Mouse (Mus musculus): ENCODE measurements at regions not wholly inside any gene's neighbourhood (a gene's known extent, or its start where the extent isn't known, plus 50 kb on each side); places are given as distances from the start of the nearest gene placed in this dataset.

DNA sequence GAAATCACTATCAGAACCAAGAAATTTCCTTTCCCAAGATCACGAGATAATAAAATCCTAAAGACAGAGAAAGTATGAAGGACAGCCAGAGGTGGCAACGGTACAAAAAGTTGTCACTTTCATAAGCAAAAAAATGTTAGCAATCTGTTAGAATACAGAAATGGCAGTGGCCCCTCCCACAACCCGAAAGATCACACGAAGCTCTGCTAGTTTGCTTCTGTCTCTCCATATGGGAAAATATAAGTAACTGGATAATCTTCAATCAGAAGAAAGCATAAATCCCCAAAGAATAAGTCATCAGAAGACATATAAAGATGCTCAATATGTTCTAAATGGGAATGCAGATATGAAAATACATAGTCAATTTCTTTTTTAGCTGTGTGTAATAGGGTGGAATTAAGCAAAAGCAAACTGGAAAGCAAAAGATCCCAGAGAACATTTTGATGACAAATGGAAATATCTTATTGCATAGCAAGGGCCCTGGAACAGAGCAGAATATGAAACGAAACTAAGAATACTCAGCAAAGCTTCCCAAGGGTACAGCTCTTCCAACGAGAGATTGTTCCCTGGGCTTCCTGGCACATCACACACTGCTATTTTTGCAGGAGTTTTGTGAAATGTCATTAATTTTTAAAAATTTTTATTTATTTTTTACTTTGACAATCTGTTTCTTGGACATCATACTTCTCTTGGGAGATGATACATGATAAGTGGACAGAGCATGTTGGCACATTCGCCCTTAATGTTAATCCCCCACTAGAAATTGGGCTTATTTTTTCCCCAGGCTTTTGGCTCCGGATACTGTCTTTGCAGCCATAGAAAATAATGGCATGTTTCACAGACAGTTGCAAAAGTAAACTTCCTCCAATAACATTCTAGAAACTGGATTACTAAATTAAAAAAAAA lies 69.1 kb upstream of the Bmt2 start:
- peak overlapping the region; percentile 72; the same call in 1 of the 2 replicates for H3K27ac ChIP-seq (ENCODE audit: insufficient read depth, low read depth, low read length, poor library complexity, severe bottlenecking)
- H3K36me3 ChIP-seq (ENCODE audit: control insufficient read depth, insufficient read depth, low read length, poor library complexity, severe bottlenecking) = no peaks in the 10 kb centered on the region
- in situ Hi-C loops (cut with MboI; ENCODE audit: low sequenced_read_pairs in 2 of 2, unreplicated experiment in 2 of 2) = no loop called here
- DNase-seq (ENCODE audit: low read depth, low spot score) = no peak
- no peak overlapping the region for H3K9ac ChIP-seq (ENCODE audit: insufficient read depth, low read depth, low read length, poor library complexity, severe bottlenecking)
- H3K4me3 ChIP-seq (ENCODE audit: insufficient read depth in 1 of 2, low read depth in 1 of 2, low read length in 2 of 2, poor library complexity in 1 of 2, severe bottlenecking in 1 of 2) = no peak overlapping the region
- TF ChIP-seq ZC3H11A (IDR thresholded peaks at IDR 0.05; ENCODE audit: borderline replicate concordance, low read depth, low read length) (no peak), ZNF384 (IDR thresholded peaks at IDR 0.05; ENCODE audit: low read depth, low read length) (no peak), MAFK (IDR thresholded peaks at IDR 0.05; ENCODE audit: insufficient read depth, low read depth, low read length) (no peak), HCFC1 (IDR thresholded peaks at IDR 0.05; ENCODE audit: borderline replicate concordance, insufficient read depth, low read length) (no peak), CHD2 (IDR thresholded peaks at IDR 0.05; ENCODE audit: low read depth, low read length) (no peak)
- peaks cover 4% of the 10 kb centered on the region for H3K9me3 ChIP-seq (ENCODE audit: control insufficient read depth, insufficient read depth, low read depth, low read length)
- peaks cover 0 to 2% of the 10 kb centered on the region in 2 experiments; a peak in 1 of 4 replicates for H3K4me1 ChIP-seq (ENCODE audit: control insufficient read depth in 2 of 2, insufficient read depth in 2 of 2, low read length in 2 of 2, poor library complexity in 1 of 2)
